Mouse (Mus musculus) forebrain, embryonic 16.5 days (tissue): ENCODE data around the gene Hyal2. TPM values are rescaled to one million over a fixed set of nuclear protein-coding genes. Genes with fewer than 3 reads are reported as not detected.

Source experiments
- ATAC-seq: fragments of 200-750 bp; cut with Nextera tagmentation; 2 replicates; pipeline ENCODE4 v1.8.0; 2017; ENCODE audit warnings: mild to moderate bottlenecking, moderate library complexity
- H3K27ac ChIP-seq: fragments of 300-500 bp; sonication (generic); 2 replicates; pipeline ENCODE4 v1.5.1; 2014; ENCODE audit warnings: low read length, control low read depth
- H3K27me3 ChIP-seq: fragments of 300-500 bp; sonication (generic); replicated peaks from 2 replicates; pipeline ENCODE4 v1.6.1; 2014; ENCODE audit warnings: low read length; ENCODE audit not compliant: control insufficient read depth, insufficient read depth
- H3K36me3 ChIP-seq: fragments of 300-500 bp; sonication (generic); 2 replicates; pipeline ENCODE4 v1.6.1; 2014; ENCODE audit not compliant: control insufficient read depth, insufficient read depth
- H3K4me1 ChIP-seq: fragments of 300-500 bp; sonication (generic); replicated peaks from 2 replicates; pipeline ENCODE4 v1.6.1; 2014; ENCODE audit warnings: low read length; ENCODE audit not compliant: control insufficient read depth, insufficient read depth
- H3K4me2 ChIP-seq: fragments of 300-500 bp; sonication (generic); 2 replicates; pipeline ENCODE4 v1.6.1; 2014; ENCODE audit warnings: mild to moderate bottlenecking, low read length, control low read depth
- H3K4me3 ChIP-seq: fragments of 300-500 bp; sonication (generic); replicated peaks from 2 replicates; pipeline ENCODE4 v1.5.1; 2014; ENCODE audit warnings: mild to moderate bottlenecking, low read length, control low read depth
- H3K9ac ChIP-seq: fragments of 300-500 bp; sonication (generic); replicated peaks from 2 replicates; pipeline ENCODE4 v1.6.1; 2014; ENCODE audit warnings: low read depth, low read length, control low read depth
- H3K9me3 ChIP-seq: fragments of 300-500 bp; sonication (generic); 2 replicates; pipeline ENCODE4 v1.6.1; 2016; ENCODE audit warnings: low read length; ENCODE audit not compliant: control insufficient read depth
- WGBS: fragments of 180-500 bp; shearing (Covaris S2); extraction: QIAGEN DNeasy Blood & Tissue Kit; methylation state at CpG from one replicate; pipeline ENCODE4 v1.1.7; 2014; 5-methylcytosine and 5-hydroxymethylcytosine counted together
- polyA plus RNA-seq: library from polyadenylated mRNA; unstranded; fragments of >200 nt; fragmentation: Nextera tagmentation; extraction: Ambion mirVana; gene quantifications from 2 replicates; pipeline ENCODE4 v1.2.1, GENCODE M21; 2015

Hyal2 gene
- polyA plus RNA-seq, 1 experiment from 2014 or later: 69.7 TPM

GRCm38 (mm10) chr9:107544196-107544700 is 23.5 kb upstream of the Hyal2 start:
- no peak for ATAC-seq
- no peaks in the 10 kb centered on the region for H3K9me3 ChIP-seq
- H3K27ac ChIP-seq: no peak overlapping the region
- no peak overlapping the region for H3K4me2 ChIP-seq
- no peak overlapping the region for H3K4me3 ChIP-seq
- peaks cover 44% of the 10 kb centered on the region for H3K4me1 ChIP-seq
- WGBS: 95% methylated on average over 17 of the region's 17 CpGs
- H3K36me3 ChIP-seq: peaks cover 16% of the 10 kb centered on the region
- H3K27me3 ChIP-seq: peaks cover under 1% of the 10 kb centered on the region; the same call in 1 of the 2 replicates
- no peak overlapping the region for H3K9ac ChIP-seq

- H3K4me3 ChIP-seq: no peak overlapping the region
- H3K4me2 ChIP-seq: no peak overlapping the region
- no peak for ATAC-seq
- H3K9ac ChIP-seq: no peak overlapping the region
- WGBS: 93% methylated on average over 12 of the region's 12 CpGs
- H3K9me3 ChIP-seq: no peaks in the 10 kb centered on the region
- H3K36me3 ChIP-seq: peaks cover 12% of the 10 kb centered on the region
- H3K4me1 ChIP-seq: peaks cover 44% of the 10 kb centered on the region
- H3K27ac ChIP-seq: no peak overlapping the region
- H3K27me3 ChIP-seq: peaks cover 5% of the 10 kb centered on the region; the same call in 1 of the 2 replicates
Observed at GRCm38 (mm10) chr9:107544729-107545128, 23.0 kb upstream of the Hyal2 start.

- 84% methylated on average over 10 of the region's 10 CpGs for WGBS
- H3K4me1 ChIP-seq: peaks cover 44% of the 10 kb centered on the region
Observed at GRCm38 (mm10) chr9:107545199-107545598, 22.5 kb upstream of the Hyal2 start.

GRCm38 (mm10) chr9:107545602-107546001 is 22.1 kb upstream of the Hyal2 start:
- H3K4me2 ChIP-seq: no peak overlapping the region
- H3K4me1 ChIP-seq: peaks cover 41% of the 10 kb centered on the region
- H3K9ac ChIP-seq: no peak overlapping the region
- H3K27me3 ChIP-seq: peaks cover 13% of the 10 kb centered on the region
- no peak overlapping the region for H3K27ac ChIP-seq
- ATAC-seq: no peak
- H3K4me3 ChIP-seq: no peak overlapping the region
- WGBS: 7% methylated on average over 3 of the region's 3 CpGs
- H3K36me3 ChIP-seq: peaks cover 9% of the 10 kb centered on the region
- H3K9me3 ChIP-seq: no peaks in the 10 kb centered on the region

More at GRCm38 (mm10) chr9:107545199-107545598, 22.5 kb upstream of the Hyal2 start:
- no peaks in the 10 kb centered on the region for H3K9me3 ChIP-seq
- H3K9ac ChIP-seq: no peak overlapping the region
- H3K36me3 ChIP-seq: peaks cover 9% of the 10 kb centered on the region
- ATAC-seq: no peak
- peaks cover 9% of the 10 kb centered on the region; the same call in 1 of the 2 replicates for H3K27me3 ChIP-seq
- H3K4me2 ChIP-seq: no peak overlapping the region
- H3K27ac ChIP-seq: no peak overlapping the region
- no peak overlapping the region for H3K4me3 ChIP-seq

- Histone ChIP-seq H3K9me3 (no peaks in the 10 kb centered on the region), H3K4me2 (peak within 1 kb of the TSS; percentile 55), H3K4me3 (peak within 1 kb of the TSS; percentile 31), H3K27ac (peak within 1 kb of the TSS; percentile 44), H3K27me3 (peaks cover 23% of the 10 kb centered on the region), H3K36me3 (peaks cover 9% of the 10 kb centered on the region), H3K4me1 (peaks cover 46% of the 10 kb centered on the region), H3K9ac (0 out of 2 replicates have a peak within 1 kb of the TSS, but pooled peaks have one; percentile 32)
- peak; percentile 68 for ATAC-seq
- 2% methylated on average over 20 of the region's 20 CpGs for WGBS
Observed at GRCm38 (mm10) chr9:107547026-107547425, 20.7 kb upstream of the Hyal2 start, which contains the start of gene Zmynd10. Gene Zmynd10 (plus strand): TSS chr9:107547298.

- Histone ChIP-seq H3K27me3 (peaks cover 32% of the 10 kb centered on the region), H3K9ac (no peak overlapping the region), H3K36me3 (peaks cover 9% of the 10 kb centered on the region), H3K4me3 (no peak overlapping the region), H3K4me2 (no peak overlapping the region), H3K4me1 (peaks cover 40% of the 10 kb centered on the region), H3K9me3 (no peaks in the 10 kb centered on the region), H3K27ac (no peak overlapping the region)
- 79% methylated on average over 5 of the region's 5 CpGs for WGBS
- ATAC-seq: no peak
Observed at GRCm38 (mm10) chr9:107547957-107548356, 19.8 kb upstream of the Hyal2 start.

- Histone ChIP-seq H3K9me3 (no peaks in the 10 kb centered on the region), H3K27ac (no peak overlapping the region), H3K9ac (no peak overlapping the region), H3K4me1 (peaks cover 41% of the 10 kb centered on the region), H3K36me3 (peaks cover 9% of the 10 kb centered on the region), H3K4me2 (no peak overlapping the region), H3K4me3 (no peak overlapping the region), H3K27me3 (peaks cover 32% of the 10 kb centered on the region)
- 88% methylated on average over 10 of the region's 10 CpGs for WGBS
- no peak for ATAC-seq
Observed at GRCm38 (mm10) chr9:107548820-107549219, 18.9 kb upstream of the Hyal2 start.

- H3K9ac ChIP-seq: no peak overlapping the region
- H3K36me3 ChIP-seq: 0 out of 2 replicates have a peak, but pooled peaks cover 3% of the 10 kb centered on the region
- H3K4me3 ChIP-seq: no peak overlapping the region
- peaks cover 32% of the 10 kb centered on the region for H3K27me3 ChIP-seq
- H3K4me1 ChIP-seq: peaks cover 43% of the 10 kb centered on the region
- ATAC-seq: no peak
- no peak overlapping the region for H3K4me2 ChIP-seq
- H3K9me3 ChIP-seq: no peaks in the 10 kb centered on the region
- WGBS: 88% methylated on average over 20 of the region's 20 CpGs
- H3K27ac ChIP-seq: no peak overlapping the region
Observed at GRCm38 (mm10) chr9:107549297-107550074, 18.3 kb upstream of the Hyal2 start.

- peak overlapping the region; percentile 65 for H3K9ac ChIP-seq
- H3K4me2 ChIP-seq: peak overlapping the region; percentile 72
Observed at GRCm38 (mm10) chr9:107550491-107551116, 17.1 kb upstream of the Hyal2 start.

More at GRCm38 (mm10) chr9:107550491-107551116, 17.1 kb upstream of the Hyal2 start:
- no peak for ATAC-seq
- Histone ChIP-seq H3K4me1 (peaks cover 50% of the 10 kb centered on the region), H3K4me3 (peak overlapping the region; percentile 45; the same call in 1 of the 2 replicates), H3K36me3 (no peaks in the 10 kb centered on the region), H3K27me3 (peaks cover 32% of the 10 kb centered on the region), H3K9me3 (no peaks in the 10 kb centered on the region), H3K27ac (no peak overlapping the region)
- WGBS: 34% methylated on average over 23 of the region's 23 CpGs
